Mouse (Mus musculus): ENCODE data around the gene Fcgbp. TPM values are rescaled to one million over a fixed set of nuclear protein-coding genes. Genes with fewer than 3 reads are reported as not detected.
"Not testable (repeated sequence)": the region's sequence is repeated elsewhere in the genome, so short reads cannot be mapped to it uniquely, and the experiment has no call there.

The Fcgbp gene
- polyA plus RNA-seq, 1 experiment from 2014 or later, result 1.6 TPM

DNA sequence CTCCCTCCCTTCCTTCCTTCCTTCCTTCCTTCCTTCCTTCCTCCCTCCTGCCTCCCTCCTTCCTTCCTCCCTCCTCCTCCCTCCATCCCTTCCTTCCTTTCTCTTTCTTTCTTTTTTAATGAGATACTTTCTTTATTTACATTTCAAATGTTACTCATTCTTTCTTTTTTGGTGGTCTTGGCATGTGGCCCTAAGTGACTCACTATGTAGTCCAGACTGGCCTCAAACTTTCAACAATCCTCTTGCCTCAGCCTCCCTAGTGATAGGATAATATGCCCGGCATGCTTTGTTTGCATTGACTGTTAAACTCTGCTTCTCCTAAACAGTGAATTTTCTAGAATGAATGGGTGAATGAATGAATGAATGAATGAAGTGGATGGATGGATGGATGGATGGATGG lies 78.8 kb downstream of the Fcgbp start:
- CTCF ChIA-PET, result interaction anchor here (0.6 to 2.6 kb wide), 2 partner anchors 19 to 64 kb away, joined by 3 to 9 read pairs; no protein-coding TSS in a partner anchor
- TF ChIP-seq CTCF (IDR thresholded peaks at IDR 0.05), result no peak
- in situ Hi-C loops (cut with MboI; ENCODE audit: low pct_unique_long_range_greater_than_20kb), result loop anchor here (5.0 to 25.0 kb wide), 3 partner anchors 57 to 537 kb away; partner anchors contain the start of genes Dll3 and Fbxo27
- H3K27me3 ChIP-seq, result peaks cover 30% of the 10 kb centered on the region
- ATAC-seq, result no peak
- DNase-seq (ENCODE audit: low read depth, low spot score), result no peak
- POLR2A ChIA-PET, result no interaction called here

DNA sequence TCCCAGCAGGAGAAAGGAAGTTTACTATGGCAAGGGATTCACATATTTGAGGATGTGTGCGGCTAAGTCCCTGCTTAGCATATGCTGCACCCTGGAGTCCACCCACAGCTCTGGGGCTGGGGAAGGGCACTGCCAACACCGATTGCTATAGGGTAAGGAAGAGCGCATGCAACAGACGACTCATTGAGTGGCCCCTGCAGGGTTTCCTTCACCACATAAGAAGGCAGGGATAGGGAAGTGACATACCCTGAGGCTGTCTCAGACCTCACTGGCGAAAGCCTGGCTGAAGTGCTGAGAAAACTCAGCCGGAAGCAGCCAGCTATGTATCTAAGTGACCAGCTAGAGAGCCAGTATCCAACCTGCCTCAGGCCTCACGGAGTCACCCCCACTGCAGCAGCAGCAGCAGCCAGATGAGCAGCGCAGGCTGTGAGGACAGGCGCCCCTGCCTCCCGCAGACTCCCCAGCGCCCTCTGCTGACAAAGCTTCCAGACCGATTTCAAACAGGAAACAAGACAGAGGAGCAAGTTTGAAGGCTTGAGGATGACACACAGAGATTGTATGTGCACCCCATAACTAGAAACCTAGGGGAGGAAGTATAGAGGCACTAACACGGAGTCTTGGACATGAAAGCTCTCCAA lies 80.7 kb downstream of the Fcgbp start:
- in situ Hi-C loops (cut with MboI; ENCODE audit: low pct_unique_long_range_greater_than_20kb), result no loop called here
- ChIA-PET CTCF (interaction anchor here (0.7 to 1.8 kb wide), 4 partner anchors 8 to 22 kb away, joined by 4 to 7 read pairs (median 4); no protein-coding TSS in a partner anchor), POLR2A (interaction anchor here (0.6 to 1.0 kb wide), 3 partner anchors 11 to 25 kb away, joined by 3 to 5 read pairs (median 4); partner anchors contain the start of gene Fbl)
- peaks cover 13% of the 10 kb centered on the region for H3K27me3 ChIP-seq
- no peak for DNase-seq (ENCODE audit: low read depth, low spot score)
- ATAC-seq, result no peak
- TF ChIP-seq CTCF (IDR thresholded peaks at IDR 0.05), result no peak

DNA sequence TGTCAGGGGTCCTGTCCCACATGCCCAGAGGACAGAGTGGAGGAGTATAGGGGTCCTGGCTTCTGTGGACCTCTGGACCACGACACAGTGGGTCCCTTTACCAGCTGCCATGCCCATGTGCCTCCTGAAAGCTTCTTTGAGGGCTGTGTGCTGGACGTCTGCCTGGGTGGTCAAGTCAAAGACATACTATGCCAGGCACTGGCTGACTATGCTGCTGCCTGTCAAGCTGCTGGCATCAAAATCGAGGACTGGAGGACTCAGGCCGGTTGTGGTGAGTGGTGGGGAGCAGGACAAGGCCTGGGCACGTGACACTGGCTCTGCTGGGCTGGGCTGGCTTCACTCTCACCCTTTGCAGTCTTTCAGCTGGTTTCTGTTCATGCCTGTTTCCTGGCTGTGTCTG lies 82.6 kb downstream of the Fcgbp start:
- ATAC-seq; DNase-seq (ENCODE audit: low read depth, low spot score); POLR2A ChIA-PET; in situ Hi-C loops (cut with MboI; ENCODE audit: low pct_unique_long_range_greater_than_20kb); CTCF ChIA-PET; H3K27me3 ChIP-seq: not testable (repeated sequence)

DNA sequence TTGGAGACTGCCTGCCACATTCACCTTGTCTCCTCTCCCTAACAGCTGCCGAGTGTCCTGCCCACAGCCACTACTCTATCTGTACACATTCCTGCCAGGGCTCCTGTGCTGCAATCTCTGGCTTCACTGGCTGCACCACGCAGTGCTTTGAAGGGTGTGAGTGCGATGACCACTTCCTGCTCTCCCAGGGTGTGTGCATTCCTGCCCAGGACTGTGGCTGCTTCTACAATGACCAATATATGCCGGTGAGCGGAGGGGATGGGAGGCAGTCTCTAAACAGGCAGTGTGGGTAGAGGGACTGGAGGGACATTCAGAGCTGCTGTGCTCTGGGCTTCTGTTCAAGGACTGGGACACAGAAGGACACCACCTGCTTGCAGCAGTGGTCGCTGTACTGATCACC lies 88.3 kb downstream of the Fcgbp start:
- in situ Hi-C loops (cut with MboI; ENCODE audit: low pct_unique_long_range_greater_than_20kb), result no loop called here

DNA sequence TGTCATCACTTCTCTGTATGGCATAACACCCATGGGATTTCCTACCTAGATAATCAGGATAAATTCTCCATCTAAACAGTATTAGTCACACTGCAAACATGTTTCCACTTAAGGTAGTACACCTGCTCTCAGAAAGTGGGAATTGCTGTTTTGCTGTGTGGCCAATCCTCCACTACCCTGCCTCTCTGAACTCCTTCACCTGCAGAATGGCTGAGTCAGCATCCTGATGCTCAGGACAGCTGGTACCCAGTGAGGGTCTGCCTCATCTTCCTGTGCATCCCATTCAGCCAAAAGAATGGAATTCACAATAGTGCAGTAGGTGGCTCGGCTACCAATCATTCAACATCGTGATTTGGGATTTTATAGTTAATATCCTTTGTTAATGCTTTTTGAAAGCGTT lies 88.9 kb downstream of the Fcgbp start:
- TF ChIP-seq CTCF (IDR thresholded peaks at IDR 0.05), result no peak
- ChIA-PET CTCF (interaction anchor here (0.9 to 2.2 kb wide), 2 partner anchors 9 to 12 kb away, joined by 3 to 8 read pairs; no protein-coding TSS in a partner anchor), POLR2A (no interaction called here)
- DNase-seq (ENCODE audit: low read depth, low spot score) (no peak), ATAC-seq (no peak)
- H3K27me3 ChIP-seq, result no peaks in the 10 kb centered on the region
- in situ Hi-C loops (cut with MboI; ENCODE audit: low pct_unique_long_range_greater_than_20kb), result no loop called here

More for the DNA sequence above, 88.3 kb downstream of the Fcgbp start:
- ChIA-PET CTCF (interaction anchor here (0.9 to 2.2 kb wide), 2 partner anchors 10 to 11 kb away, joined by 3 to 8 read pairs; no protein-coding TSS in a partner anchor), POLR2A (interaction anchor here (1.1 kb wide), 1 partner anchor 9 kb away, joined by 4 read pairs; no protein-coding TSS in a partner anchor)
- no peak for TF ChIP-seq CTCF (IDR thresholded peaks at IDR 0.05)
- ATAC-seq, result peak; percentile 93
- no peak for DNase-seq (ENCODE audit: low read depth, low spot score)
- no peaks in the 10 kb centered on the region for H3K27me3 ChIP-seq

DNA sequence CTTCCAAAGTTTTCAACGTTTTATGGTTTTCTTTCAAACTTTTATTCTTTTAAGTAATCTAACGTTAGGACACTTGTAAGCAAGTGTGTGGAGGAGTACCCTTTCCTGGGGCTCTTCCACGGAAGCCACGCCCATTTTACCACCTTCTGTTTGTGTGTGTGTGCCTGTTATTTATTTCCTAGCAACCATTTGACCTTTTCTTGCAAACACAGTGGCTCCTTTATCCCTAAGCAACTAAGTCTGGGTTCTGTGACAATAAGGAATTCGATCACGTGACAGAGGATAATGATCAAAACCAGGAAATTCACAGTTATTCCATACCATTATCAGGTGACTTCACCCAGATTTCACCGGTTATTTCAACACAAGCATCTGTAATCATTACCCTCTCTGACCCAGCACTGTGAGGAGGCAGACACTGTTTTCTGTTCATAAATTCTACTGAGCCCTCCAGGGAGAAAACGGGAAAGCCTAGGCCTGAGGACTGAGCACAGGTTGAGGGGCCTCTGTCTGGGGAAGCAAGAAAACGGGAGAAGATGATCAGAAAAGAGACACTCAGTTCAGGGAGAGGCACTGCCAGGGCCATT lies 90.2 kb downstream of the Fcgbp start:
- in situ Hi-C loops (cut with MboI; ENCODE audit: low pct_unique_long_range_greater_than_20kb), result no loop called here
- ATAC-seq, result no peak
- no peak for DNase-seq (ENCODE audit: low read depth, low spot score)
- CTCF ChIA-PET, result interaction anchor here (1.2 kb wide), 1 partner anchor 9 kb away, joined by 3 read pairs; no protein-coding TSS in a partner anchor
- no peaks in the 10 kb centered on the region for H3K27me3 ChIP-seq
- POLR2A ChIA-PET, result interaction anchor here (0.6 kb wide), 1 partner anchor 555 kb away, joined by 5 read pairs; no protein-coding TSS in a partner anchor
- no peak for TF ChIP-seq CTCF (IDR thresholded peaks at IDR 0.05)

DNA sequence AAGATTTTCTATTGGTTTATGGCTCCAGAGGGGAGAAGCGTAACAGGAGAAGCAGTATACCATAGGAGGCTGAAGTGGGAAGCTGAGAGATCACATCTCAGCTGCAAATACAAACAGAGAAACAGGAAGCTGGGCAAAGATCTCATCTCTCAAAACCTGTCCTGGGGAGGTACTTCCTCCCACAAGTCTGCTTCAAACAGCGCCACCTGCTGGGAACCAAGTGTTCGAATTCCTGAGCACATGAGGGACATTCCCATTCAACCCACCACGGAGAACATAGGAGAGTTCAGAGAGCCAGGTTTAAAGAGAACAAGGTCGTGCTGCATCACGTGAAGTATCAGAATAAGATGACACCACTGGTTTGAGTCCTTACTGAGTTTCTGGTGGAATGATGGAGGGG lies 94.4 kb downstream of the Fcgbp start:
- no peak for TF ChIP-seq CTCF (IDR thresholded peaks at IDR 0.05)
- DNase-seq (ENCODE audit: low read depth, low spot score) (no peak), ATAC-seq (no peak)
- ChIA-PET CTCF (interaction anchor here (1.2 kb wide), 1 partner anchor 17 kb away, joined by 3 read pairs; no protein-coding TSS in a partner anchor), POLR2A (no interaction called here)
- in situ Hi-C loops (cut with MboI; ENCODE audit: low pct_unique_long_range_greater_than_20kb), result no loop called here
- no peaks in the 10 kb centered on the region for H3K27me3 ChIP-seq

DNA sequence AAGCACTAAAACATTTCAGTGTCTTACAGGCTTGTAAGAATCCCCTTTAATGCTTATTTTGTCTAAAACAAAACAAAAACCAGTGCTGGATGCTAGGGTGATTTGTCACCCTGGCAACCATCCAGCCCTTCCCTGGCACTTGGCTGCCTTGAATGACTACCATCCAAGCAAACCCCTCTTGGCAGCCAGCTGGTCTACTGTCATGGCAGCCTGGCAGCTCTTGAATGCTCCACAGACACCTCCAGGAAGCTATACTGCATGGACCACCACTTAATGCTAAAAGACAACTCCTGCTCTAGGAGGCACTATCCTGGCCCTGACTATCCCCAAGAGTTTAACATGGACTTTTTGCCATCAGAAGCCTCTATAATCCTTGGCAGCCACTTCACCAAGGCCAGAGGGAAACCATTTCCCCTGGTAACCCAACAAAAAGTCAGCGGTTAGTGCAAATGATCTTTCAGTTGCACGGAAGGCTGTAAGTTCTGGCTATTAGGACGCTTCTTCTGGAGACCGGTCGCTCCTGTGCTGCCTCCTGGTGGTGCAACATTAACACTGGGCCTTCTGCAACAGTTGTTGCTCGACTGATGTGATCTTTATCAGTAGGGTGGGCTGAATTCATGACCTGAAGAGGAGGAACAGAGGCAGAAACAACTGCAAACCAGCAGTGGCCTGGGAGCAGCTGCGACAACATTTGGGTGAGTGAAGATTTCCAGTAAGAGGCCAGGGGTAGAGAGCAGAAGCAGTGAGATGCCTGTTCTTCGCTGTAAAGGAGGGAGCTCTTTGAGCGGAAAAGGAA lies 97.5 kb downstream of the Fcgbp start:
- peak; percentile 58 for ATAC-seq
- DNase-seq (ENCODE audit: low read depth, low spot score), result peak; percentile 84
- ChIA-PET CTCF (interaction anchor here (0.7 to 2.7 kb wide), 15 partner anchors 9 to 119 kb away, joined by 3 to 17 read pairs (median 3); partner anchors contain the start of genes Dyrk1b and Psmc4), POLR2A (interaction anchor here (0.6 to 1.7 kb wide), 8 partner anchors 9 to 269 kb away, joined by 3 to 7 read pairs (median 3); no protein-coding TSS in a partner anchor)
- peak; percentile 94 for TF ChIP-seq CTCF (IDR thresholded peaks at IDR 0.05)
- in situ Hi-C loops (cut with MboI; ENCODE audit: low pct_unique_long_range_greater_than_20kb), result no loop called here
- no peaks in the 10 kb centered on the region for H3K27me3 ChIP-seq

DNA sequence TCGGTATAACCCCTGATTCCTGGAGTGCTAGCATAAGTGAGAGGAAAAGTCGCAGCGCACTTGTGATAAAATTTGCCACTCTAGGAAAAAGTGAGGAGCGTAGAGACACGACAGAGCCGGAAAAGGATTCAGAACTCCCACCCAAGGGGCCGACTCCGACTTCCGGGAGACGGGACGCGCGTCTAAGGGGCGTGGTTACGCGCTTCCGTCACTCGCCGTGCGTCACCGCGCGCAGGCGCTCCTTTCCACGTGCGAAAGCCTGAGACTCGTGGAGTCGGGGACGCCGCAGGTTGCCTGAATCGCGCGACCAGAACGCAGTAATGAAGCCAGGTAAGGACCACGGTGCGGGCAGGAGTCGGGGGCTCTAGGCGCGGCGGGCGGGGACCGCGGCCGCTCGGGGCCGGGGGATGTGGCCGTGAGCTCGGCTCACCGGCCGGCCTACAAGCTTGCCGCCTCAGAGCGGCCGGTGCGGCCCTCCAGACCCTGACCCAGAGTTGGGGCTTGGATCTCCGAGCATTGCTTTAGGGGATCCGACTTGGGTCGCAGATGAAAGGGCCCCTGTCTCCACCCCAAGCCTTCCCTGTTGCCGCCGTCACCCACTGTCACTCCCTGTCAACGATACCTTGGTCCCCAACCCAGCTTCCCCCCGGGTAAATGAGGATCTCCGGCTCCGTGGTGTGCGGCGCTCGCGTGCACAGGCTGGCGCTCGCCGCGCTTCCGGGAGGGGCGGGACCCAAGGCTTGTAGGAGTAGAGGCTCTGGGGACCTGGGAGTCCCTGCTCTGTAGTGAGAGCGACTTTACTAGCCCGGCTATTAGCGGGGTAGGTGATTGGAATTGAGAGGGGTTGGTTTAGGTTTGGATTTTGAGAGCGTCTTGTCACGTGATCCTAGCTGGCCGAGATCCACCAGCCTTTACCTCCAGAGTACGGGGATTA lies 98.7 kb downstream of the Fcgbp start, which contains the start of gene Fbl:
Gene Fbl (plus strand): TSS at position 222 of the 934 bp plus-strand sequence.
- no peaks in the 10 kb centered on the region for H3K27me3 ChIP-seq
- ChIA-PET POLR2A (interaction anchor here (0.7 to 1.8 kb wide), 6 partner anchors 9 to 134 kb away, joined by 3 to 9 read pairs (median 4); partner anchors contain the start of gene Dyrk1b), CTCF (interaction anchor here (0.7 to 2.7 kb wide), 15 partner anchors 8 to 120 kb away, joined by 3 to 17 read pairs (median 3); partner anchors contain the start of genes Dyrk1b and Psmc4)
- in situ Hi-C loops (cut with MboI; ENCODE audit: low pct_unique_long_range_greater_than_20kb), result no loop called here
- no peak for TF ChIP-seq CTCF (IDR thresholded peaks at IDR 0.05)
- ATAC-seq (peak; percentile 68), DNase-seq (ENCODE audit: low read depth, low spot score) (no peak)

Other genes starting within 250 kb of the Fcgbp start
- gene Zfp59, start 232.6 kb upstream of the Fcgbp start, polyA plus RNA-seq (2021), result 5.4 TPM
- gene Zfp607a, start 213.7 kb upstream of the Fcgbp start, polyA plus RNA-seq (2021), result 2.7 TPM
- 8.1 TPM for gene Zfp974, start 141.8 kb upstream of the Fcgbp start, polyA plus RNA-seq (2021)
- 9.2 TPM for gene Zfp780b, start 92.1 kb upstream of the Fcgbp start, polyA plus RNA-seq (2021)
- 3.0 TPM for gene Zfp850, start 57.1 kb upstream of the Fcgbp start, polyA plus RNA-seq (2021)
- gene Psmc4, start 21.1 kb upstream of the Fcgbp start, polyA plus RNA-seq (2021), result 176 TPM
- gene 9530053A07Rik, start 58.2 kb downstream of the Fcgbp start, polyA plus RNA-seq (2021), result 0.77 TPM
- 134 TPM for gene Fbl, start 98.5 kb downstream of the Fcgbp start, polyA plus RNA-seq (2021)
- 26.5 TPM for gene Dyrk1b, start 108.2 kb downstream of the Fcgbp start, polyA plus RNA-seq (2021)
- gene Eid2, start 196.6 kb downstream of the Fcgbp start, polyA plus RNA-seq (2021), result 25.4 TPM
- 11.7 TPM for gene Eid2b, start 206.5 kb downstream of the Fcgbp start, polyA plus RNA-seq (2021)
- gene Selenov, start 219.9 kb downstream of the Fcgbp start, polyA plus RNA-seq (2021), result not detected
- 0.35 TPM for gene Dll3, start 231.0 kb downstream of the Fcgbp start, polyA plus RNA-seq (2021)
- gene Timm50, start 240.8 kb downstream of the Fcgbp start, polyA plus RNA-seq (2021), result 61.7 TPM

Data from Patski (cell line).